Mouse (Mus musculus) cerebellum, postnatal 36 days (tissue): Measurements from ENCODE around the gene Ebi3.
A peak's percentile ranks its signal among the peaks of the same experiment; 100 is the strongest.

Experiments used
- DNase-seq, 2 experiments: peaks; one replicate each; pipeline ENCODE4 v3.0.0; 2021 to 2022; ENCODE audit warnings: mixed read lengths in 2 of 2

Ebi3 gene

DNA sequence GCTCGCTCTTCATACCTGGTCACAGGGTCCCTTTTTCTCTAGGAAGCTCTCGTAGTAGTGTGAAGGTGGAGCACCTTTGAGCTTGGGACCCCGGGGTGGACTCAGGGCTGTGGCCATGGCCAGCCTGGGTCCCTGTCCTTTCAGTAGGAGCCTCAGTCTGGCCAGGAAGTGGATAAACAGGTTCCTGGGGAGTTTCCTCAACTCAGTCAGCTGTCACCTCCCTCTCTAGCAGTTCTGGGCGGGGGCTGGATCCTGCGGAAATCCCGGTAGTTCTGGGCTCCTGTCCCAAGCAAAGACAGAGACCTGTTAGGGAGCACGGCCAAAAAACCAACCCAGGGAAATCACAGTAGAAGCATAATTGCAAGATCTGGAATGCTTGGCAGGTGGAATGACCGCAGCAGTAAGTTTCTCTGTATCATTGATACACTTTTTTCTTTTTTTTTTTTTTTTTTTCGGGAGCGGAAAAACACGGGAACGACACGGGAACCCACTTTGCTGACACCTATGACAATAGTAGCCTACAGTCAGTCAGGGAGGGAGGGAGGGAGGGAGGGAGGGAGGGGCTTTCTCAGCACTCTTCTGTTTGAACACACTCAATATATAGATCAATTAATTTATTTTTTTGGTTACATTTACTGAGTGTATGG, 53.1 kb downstream of the Ebi3 start, which contains the start of the genes Stap2 and Mpnd:
Gene Stap2, minus strand, starts transcription at position 170 of the 647 bp plus-strand sequence.
Gene Mpnd, plus strand, starts transcription at position 297 of the 647 bp plus-strand sequence.
- DNase-seq = peak; percentile 56 to 65
